Mouse (Mus musculus): ENCODE data around the gene Tomm20. TPM values are rescaled to one million over a fixed set of nuclear protein-coding genes. Genes with fewer than 3 reads are reported as not detected.
"Not testable (repeated sequence)": the region's sequence is repeated elsewhere in the genome, so short reads cannot be mapped to it uniquely, and the experiment has no call there.

The Tomm20 gene
- total RNA-seq, 2 experiments from 2014 or later, result 108 to 118 TPM

DNA sequence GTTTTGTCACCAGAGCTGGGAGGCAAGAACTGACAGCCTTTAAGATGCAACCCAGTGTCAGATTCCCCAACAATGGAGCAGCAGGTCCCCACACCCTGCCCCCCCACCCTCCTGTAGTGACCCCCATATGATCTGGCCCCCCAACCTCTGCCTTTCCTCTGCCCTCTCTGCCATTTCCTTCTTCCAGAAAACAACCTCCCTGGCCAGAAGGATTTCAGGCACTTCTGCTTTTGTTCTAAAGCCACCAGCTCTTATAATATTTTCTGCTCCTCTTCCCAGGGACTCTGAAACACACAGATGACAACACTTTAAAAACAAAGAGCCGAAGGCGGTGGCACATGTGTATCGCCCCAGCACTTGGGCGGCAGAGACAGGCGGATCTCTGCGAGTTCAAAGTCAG is 25.3 kb downstream of the Tomm20 start:
- DNase-seq (ENCODE audit: low spot score in 2 of 2), result no peak

DNA sequence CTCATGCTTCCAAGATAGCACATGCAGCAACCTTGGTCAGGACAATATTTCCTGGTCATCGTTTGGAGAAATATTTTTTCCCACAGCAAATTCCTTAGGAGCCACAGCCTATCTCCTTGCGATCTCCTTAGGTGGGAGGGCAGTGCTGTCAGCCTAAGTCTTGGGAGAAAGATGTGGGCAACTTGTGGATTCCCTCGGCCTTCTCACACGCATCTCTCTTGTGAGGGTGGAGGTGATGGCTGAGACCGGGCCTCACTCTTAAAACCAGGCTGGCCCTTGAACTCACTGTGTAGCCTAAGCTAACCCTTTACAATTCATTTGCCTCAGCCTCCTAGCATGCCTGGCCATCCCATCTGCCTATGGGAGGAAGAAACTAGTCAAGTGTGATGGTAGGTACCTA is 25.9 kb downstream of the Tomm20 start:
- DNase-seq (ENCODE audit: low spot score in 2 of 2), result no peak

DNA sequence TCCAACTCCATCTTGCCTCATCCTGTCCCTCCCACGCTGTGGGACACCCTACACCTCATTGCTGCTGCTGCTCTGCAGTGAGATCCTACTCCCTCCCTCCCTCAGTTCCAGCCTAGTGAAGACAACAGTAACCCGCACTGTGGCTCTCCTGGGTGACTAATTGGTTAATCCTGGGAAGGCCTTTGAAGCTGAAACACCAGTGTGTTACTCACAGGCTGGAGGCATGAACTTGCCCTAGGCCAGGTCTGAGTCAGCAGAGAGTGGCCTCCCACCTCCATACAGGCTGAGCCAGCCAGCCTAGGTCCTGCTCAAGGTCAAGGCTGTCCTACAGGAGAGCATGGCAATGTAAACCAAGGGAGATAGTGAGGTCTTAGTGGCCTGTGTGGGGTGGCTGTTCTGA is 26.4 kb downstream of the Tomm20 start:
- no peak for DNase-seq (ENCODE audit: low spot score in 2 of 2)

DNA sequence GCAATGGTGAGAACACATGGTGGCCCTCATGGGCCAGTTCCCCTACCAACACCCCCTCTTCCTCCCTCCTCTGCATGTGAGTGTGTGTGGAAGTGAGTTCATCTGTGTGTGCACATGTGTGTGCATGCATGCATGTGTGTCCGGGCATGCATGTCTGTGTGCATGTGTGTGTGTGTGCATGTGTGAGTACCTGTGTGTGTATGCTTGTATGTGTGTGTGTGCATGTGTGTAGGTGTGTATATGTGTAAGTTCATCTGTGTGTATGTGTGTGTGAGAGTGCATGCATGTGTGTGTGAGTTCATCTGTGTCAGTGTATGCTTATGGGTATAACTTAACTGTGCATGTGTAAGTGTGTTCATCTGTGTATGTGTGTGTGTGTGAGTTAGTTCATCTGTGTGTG is 27.3 kb downstream of the Tomm20 start:
- DNase-seq (ENCODE audit: low spot score in 2 of 2), result no peak

DNA sequence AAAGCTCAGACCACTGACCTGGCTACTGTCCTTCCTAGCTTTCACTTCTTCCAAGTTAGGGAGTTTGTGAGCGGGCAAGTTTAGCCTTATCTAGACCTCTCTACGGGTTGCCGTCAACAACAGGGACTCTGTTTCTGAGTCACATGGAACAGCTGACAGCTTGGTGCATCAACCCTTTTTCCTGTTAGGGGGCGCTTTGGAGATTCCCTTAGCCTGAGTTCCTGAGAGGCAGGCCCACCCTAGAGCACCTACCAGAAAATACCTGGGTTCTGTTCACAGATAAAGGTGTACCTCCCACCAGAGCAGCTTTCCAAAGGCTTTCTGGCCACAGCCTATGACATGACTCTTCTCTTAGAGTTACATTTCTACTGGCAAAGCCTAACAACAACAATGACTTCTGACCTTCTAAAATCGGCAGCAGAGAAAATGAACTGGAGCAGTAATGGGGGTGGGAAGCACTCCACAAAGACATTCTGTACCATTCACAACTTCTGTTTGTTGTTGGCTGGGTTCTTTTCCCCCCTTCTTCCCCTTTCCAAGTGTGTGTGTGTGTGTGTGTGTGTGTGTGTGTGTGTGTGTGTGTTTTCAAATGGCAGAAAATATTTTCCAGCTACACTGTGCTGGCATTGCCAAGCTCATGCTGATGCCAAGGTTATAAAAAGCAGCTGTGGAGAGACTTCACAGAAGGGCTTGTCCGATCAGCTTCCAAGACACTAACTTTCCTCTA is 28.3 kb downstream of the Tomm20 start:
- peak; percentile 32 to 49 for DNase-seq (ENCODE audit: low spot score in 2 of 2)

DNA sequence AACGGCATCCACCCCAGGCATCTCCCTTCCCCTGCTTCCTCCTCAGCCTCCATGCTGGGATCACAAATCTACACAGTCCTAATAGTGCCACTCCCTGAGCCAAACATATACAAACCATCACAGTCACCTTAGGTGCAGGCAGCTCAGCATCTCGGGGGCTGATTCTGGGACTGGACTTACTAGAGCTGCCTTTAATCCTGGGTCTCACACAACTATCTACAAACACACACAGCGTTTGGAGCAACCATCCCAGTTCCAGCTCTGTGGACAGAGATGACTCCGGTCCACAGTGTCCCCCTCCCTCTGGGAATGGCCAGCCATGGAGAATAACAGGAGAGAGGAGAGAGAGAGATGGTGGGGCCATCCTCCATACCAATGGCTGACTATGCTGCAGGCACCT is 29.0 kb downstream of the Tomm20 start:
- no peak for DNase-seq (ENCODE audit: low spot score in 2 of 2)

DNA sequence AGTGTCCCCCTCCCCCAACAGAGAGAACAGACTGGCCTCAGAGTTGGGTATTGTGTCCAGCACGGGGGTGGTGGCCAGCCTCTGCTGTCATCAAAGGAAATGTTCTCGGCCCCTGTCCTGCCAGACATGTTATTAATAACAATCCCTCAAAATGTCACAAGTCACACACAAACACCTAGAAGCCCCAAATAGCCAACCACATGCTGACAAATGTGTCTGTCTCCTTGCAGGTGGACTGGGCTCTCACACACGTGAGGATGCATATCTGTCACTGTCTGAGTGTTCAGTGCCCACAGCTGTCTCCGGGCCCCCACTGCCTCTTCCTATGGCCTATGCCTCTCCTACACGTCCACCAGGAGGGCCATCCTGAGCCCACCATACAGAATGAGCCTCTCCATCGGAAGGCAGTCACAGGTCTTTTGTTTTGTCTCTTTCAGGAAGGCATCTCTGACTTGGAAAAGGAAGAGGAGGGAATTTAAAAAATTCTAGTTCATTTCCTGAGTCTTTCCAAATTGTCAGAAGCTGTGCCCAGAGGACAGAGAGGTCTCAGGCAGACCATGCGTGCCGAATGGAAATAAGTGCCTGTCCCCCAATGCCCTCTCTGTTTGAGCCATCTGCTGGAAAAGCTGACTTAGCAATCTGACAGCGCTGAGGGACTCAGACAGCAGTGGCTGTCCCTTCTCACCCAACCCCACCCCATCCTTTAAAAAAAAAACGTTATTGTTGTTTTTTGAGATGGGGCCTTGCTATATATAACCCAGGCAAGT is 30.9 kb downstream of the Tomm20 start:
- DNase-seq (ENCODE audit: low spot score in 2 of 2), result no peak

DNA sequence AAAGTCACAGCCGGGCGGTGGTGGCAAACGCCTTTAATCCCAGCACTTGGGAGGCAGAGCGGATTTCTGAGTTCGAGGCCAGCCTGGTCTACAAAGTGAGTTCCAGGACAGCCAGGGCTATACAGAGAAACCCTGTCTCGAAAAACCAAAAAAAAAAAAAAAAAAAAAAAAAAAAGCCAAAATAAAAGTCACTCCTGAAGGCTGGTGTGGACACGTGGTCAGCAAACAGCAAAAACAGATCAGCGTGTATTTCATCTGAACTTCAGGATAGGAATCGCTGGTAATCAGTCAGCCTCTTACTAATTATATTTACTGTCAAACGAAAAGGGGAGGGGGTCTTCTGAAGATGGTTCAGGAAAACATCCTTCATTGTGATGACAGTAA is 31.5 kb downstream of the Tomm20 start:
- not testable (repeated sequence) for DNase-seq (ENCODE audit: low spot score in 2 of 2)

DNA sequence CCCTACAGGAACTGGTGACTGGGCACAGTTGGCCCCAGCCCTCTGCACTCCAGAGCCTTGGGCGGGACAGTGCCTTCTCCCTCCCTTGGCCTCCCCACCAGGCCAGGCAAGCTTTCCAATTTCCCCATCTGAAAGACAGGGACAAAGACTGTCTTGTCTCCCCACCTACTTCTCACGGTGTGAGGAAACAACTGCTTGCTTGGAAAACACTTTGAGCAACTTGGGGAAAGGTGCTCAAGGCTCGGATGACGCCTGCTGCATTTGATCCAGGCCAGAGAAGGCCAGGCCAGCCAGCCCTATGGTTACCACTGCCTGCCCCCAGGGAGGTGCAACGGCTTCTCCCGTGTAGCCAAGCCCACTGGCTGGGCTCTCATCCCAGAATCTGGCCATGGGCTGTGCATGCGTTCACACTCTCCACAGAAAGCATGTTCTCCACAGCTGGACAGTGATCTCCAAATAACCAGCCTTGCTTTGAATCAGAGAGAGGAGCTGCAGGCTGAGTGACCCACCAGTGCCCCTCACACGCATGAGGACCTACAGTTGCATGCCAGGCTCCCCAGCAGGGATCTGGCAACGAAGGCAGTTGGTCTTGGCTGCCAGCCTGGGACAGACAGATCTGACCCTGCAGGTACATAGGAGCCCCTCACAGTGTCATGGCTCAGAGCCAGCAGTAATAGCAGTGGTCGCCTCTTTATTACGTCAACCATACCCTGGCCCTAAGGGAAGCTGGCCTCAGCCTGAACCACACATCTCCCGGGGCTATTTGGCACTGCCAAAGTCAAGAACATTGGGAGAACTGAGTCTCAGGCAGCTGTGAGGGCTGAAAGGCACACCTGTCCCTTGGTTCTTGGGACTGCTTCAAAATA is 32.2 kb downstream of the Tomm20 start:
- peak; percentile 58 to 84 for DNase-seq (ENCODE audit: low spot score in 2 of 2)

DNA sequence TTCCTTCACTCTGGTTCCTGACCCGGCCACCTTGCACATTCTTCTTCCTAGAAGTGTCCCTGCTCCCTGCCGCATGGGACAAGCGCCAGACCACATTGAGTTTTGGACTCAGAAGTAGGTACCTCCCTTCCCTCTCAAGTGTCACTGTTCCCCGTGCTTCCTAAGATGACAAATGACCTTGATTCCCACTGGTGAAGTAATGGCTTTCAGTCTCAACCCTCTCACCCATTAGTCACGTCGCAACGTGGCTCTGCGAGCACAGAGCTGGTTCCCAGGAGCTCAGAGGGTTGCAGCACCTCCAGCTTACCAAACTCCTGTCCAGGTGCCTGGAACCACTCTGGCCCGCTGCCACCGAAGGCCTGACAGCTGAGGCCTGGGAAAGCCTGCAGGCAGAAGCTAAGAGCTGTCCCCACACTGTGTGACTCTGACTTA is 36.3 kb downstream of the Tomm20 start:
- DNase-seq (ENCODE audit: low spot score in 2 of 2), result peak in 1 of 2 experiments; percentile 26

DNA sequence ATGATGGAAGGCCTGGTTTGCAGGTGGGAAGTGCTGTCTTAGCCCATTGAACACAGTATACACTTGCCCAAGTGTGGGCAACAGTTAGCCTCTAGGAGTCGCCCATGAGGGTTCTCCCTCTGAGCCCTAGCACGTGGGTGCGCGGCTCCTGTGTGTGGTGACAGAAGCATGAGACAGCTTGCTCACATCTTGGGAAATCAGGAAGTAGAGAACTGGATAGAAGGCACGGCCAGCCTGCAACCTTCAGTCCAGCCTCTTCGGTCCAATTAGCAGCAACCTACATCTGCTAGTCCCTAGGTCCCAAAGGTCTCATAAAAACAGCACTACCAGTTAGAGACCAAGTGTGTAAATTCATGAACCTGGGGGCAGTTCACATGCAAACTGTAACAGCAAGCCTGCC is 36.8 kb downstream of the Tomm20 start:
- peak in 1 of 2 experiments; percentile 34 for DNase-seq (ENCODE audit: low spot score in 2 of 2)

DNA sequence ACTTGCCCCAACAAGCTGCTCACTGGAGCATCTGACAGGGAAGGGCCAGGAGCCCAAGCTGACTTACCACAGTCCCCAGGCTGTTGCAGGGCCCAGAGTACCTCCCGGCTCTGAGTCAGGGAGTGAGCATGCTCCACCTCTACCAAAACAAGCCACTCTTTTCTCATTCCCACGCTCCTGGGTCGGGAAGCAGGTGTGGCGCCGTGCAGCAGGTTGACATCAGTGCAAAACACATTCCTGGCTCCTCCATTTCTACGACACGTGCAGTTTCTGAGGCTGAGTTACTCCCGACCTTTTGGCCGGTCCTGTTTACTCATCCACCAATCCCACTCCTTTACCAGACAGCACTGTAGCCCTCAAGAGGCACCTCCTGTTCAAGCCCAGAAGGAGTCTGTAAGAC is 37.7 kb downstream of the Tomm20 start:
- no peak for DNase-seq (ENCODE audit: low spot score in 2 of 2)

DNA sequence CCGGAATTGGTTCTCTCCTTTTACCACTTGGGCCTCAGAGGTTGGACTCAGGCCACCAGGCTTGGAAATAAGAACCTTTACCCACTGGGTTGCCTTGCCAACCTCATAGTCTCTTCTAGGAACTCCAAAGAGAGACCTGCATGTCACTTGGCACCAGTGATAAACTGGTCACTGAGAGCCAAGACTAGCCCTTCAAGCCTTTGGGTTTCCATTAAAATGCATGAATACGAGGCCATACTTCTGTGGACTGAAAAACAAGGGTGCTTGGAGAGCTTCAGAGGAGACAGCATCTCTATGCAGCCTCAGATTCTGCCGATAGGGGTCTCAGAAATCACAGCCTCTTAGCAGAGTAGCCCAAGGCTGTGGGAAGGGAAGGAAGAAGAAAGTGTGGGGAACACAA is 38.3 kb downstream of the Tomm20 start:
- no peak for DNase-seq (ENCODE audit: low spot score in 2 of 2)

DNA sequence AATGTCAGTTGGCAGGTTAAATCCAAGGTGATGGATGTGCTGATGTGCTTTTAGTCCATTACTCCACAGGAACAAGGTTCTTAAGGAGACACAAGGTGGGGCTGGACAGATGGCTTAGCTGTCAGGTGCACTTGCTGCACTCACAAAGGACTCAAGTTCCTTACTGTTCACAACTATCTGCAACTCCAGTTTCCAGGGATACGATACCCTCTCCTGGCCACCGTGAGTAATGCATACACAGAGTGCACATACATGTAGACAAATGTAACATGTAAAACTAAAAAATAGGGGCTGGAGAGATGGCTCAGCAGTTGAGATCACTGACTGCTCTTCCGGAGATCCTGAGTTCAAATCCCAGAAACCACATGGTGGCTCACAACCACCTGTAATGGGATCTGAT is 40.3 kb downstream of the Tomm20 start:
- no peak for DNase-seq (ENCODE audit: low spot score in 2 of 2)

DNA sequence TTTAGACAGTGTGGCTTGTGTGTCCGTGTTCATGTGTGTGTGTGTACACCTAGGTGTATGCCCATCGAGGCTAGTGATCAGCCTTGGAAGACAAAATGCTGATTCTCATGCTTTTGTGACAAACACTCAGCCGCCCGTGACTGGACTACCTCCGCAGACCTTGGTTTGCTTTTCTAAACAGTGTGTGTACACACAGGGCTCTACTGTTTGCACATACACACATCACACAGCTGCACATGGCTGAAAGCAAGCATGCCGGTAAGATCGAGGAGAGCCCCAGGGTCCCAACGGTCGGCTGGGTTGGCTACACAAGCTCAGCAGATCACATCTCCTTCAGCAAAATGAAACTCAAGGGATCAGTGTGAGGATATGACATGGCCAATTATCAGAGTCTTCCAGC is 41.7 kb downstream of the Tomm20 start:
- DNase-seq (ENCODE audit: low spot score in 2 of 2), result no peak

DNA sequence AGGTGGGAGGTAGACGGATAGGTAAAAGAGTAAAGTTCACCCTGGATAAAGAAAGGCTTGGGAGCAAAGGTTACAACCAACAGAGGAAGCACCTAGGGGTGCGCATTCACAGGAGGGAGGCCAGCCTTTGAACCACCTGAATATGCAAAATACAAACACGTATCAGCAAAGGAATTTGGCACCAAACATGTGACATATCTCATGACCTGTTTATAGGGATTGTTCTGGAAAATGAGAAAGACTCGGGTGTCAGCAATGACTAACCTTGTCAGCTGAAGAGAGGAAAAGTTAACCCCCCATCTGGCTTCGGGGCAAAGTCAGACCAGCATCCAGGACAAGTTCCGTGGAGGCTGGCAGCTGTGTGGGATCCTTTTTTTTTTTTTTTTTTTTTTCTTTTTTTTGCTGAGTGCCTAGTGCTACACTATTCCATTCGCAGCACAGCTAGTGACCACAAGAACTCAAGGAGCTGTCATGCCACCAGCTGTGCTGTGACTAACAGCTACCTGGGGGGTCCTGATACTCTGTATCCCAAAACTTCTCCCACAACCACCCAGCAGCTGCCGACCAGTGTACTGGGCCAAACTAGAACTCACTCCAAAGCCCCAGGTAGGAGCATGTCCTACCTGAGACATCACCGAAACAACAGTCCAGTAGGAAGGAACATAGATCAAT is 42.3 kb downstream of the Tomm20 start:
- no peak for DNase-seq (ENCODE audit: low spot score in 2 of 2)

DNA sequence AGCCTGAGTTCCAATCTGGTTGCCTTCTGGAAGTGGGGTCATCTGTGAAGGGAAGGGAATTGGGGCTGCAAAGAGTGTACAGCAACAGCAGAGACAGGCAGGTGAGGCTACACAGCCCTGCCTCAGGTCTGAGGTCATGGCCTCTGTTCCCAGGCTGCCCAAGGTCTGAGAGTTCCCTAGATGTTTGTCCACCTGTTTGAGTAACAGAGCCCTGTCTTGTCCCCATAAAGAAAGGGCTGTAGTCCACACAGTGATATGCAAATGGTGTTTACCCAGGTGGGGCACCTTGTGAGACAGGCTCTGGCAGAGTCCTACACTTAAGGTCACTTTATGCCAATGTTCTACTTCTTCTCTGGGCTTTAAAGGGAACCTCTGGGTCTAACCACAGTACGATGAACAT is 44.0 kb downstream of the Tomm20 start:
- DNase-seq (ENCODE audit: low spot score in 2 of 2), result no peak

DNA sequence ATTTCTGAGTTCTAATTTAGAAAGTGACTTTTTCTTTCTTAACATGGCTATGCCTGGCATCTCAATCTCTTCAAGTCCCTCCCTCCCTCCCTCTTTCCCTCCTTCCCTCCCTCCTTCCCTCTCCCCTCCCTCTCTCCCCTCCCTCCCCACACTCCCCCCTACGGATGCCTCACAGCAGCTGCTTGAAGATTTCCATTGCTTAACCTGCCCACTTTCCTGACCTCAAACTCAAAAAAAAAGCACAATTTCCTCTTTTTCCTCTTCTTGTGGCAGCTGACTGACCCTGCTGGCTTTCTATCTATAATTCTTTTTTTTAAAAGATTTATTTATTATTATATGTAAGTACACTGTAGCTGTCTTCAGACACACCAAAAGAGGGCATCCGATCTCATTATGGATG is 44.6 kb downstream of the Tomm20 start:
- DNase-seq (ENCODE audit: low spot score in 2 of 2), result no peak

DNA sequence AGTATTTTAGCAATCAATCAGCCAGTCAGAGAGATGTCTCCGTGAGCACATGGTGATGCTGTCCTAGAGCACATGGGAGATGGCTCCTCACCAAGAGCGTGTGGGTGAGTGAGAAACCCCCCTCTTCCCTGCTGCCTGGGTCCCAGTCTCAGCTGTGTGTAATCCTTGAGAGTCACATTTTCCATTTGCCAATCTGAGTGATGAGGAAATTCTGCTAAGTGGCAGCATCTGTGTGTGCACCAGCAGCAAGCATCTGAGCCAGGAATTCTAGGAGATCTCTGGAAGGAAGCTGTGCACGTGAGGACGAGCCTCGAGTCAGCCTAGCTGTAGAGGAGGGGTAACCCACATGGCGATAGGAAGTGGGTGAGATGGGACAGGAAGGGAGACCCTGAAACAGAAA is 50.5 kb downstream of the Tomm20 start:
- DNase-seq (ENCODE audit: low spot score in 2 of 2), result no peak

DNA sequence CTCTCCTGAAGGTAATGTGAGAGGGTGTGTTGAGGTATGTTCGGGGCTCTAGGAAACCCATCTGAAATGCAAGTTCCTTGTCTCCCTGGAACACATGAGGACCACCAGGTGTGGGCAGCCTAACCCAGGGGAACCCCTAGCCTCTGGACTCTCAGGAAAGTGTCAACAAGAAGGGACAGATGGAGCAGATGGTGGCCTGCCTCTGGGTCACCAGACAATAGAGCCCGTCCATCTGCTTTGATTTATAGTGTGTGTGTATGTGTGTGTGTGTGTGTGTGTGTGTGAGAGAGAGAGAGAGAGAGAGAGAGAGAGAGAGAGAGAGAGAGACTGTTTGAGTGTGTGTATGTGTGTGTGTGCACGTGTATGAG is 58.0 kb downstream of the Tomm20 start:
- no peak for DNase-seq (ENCODE audit: low spot score in 2 of 2)

All from gastrocnemius, postnatal 4 days (tissue).